Mouse (Mus musculus) Muller cell, postnatal 12 days (primary cell): ENCODE results near the gene Med19.
"Not testable (repeated sequence)": the region's sequence is repeated elsewhere in the genome, so short reads cannot be mapped to it uniquely, and the experiment has no call there.

Source experiments
- DNase-seq: peaks from one replicate; pipeline ENCODE4 v3.0.0-alpha.2; 2015; ENCODE audit errors: inconsistent ontology term

The Med19 gene

GRCm38 (mm10) chr2:84666081-84666480 lies 12.1 kb upstream of the Med19 start:
- DNase-seq: no peak

- DNase-seq: no peak
These were observed 8.2 kb upstream of the Med19 start for GRCm38 (mm10) chr2:84669828-84670568.

GRCm38 (mm10) chr2:84670569-84670933 lies 7.7 kb upstream of the Med19 start, which contains the start of gene Selenoh:
Gene Selenoh, minus strand, starts transcription at chr2:84670770.
- DNase-seq: peak; percentile 88

GRCm38 (mm10) chr2:84671535-84671934 lies 6.7 kb upstream of the Med19 start:
- not testable (repeated sequence) for DNase-seq

GRCm38 (mm10) chr2:84677270-84677967 lies 783 bp upstream of the Med19 start:
- DNase-seq: no peak

GRCm38 (mm10) chr2:84679016-84679415 lies 814 bp downstream of the Med19 start, which contains the start of gene Tmx2:
Gene Tmx2, minus strand, starts transcription at chr2:84679140.
- no peak for DNase-seq

- DNase-seq: no peak
These were observed 4.5 kb downstream of the Med19 start for GRCm38 (mm10) chr2:84682605-84683183.

GRCm38 (mm10) chr2:84688080-84688844 lies 10.1 kb downstream of the Med19 start:
- no peak for DNase-seq

- no peak for DNase-seq
These were observed 11.8 kb downstream of the Med19 start for GRCm38 (mm10) chr2:84690050-84690449.

- no peak for DNase-seq
These were observed 16.9 kb downstream of the Med19 start for GRCm38 (mm10) chr2:84695007-84695695.

- DNase-seq: no peak
These were observed 25.3 kb downstream of the Med19 start for GRCm38 (mm10) chr2:84703497-84703896.

GRCm38 (mm10) chr2:84704329-84704728 lies 26.1 kb downstream of the Med19 start:
- DNase-seq: peak; percentile 36

- no peak for DNase-seq
These were observed 27.1 kb downstream of the Med19 start for GRCm38 (mm10) chr2:84705295-84705694.

- DNase-seq: peak; percentile 60
These were observed 29.3 kb downstream of the Med19 start for GRCm38 (mm10) chr2:84707523-84707922.

GRCm38 (mm10) chr2:84711898-84712297 lies 33.7 kb downstream of the Med19 start:
- DNase-seq: no peak

- DNase-seq: no peak
These were observed 36.2 kb downstream of the Med19 start for GRCm38 (mm10) chr2:84714422-84714810.

- peak; percentile 100 for DNase-seq
These were observed 36.8 kb downstream of the Med19 start, which contains the start of gene Zdhhc5 for GRCm38 (mm10) chr2:84714811-84715561. Gene Zdhhc5, minus strand, starts transcription at chr2:84715180.

GRCm38 (mm10) chr2:84715562-84716361 lies 37.6 kb downstream of the Med19 start:
- no peak for DNase-seq
